Mouse (Mus musculus) midbrain, embryonic 13.5 days (tissue): ENCODE measurements around the gene Hoxc8. TPM values are rescaled to one million over a fixed set of nuclear protein-coding genes. Genes with fewer than 3 reads are reported as not detected.

Experiments used
- ATAC-seq: fragments of 200-750 bp; cut with Nextera tagmentation; 2 replicates; pipeline ENCODE4 v1.8.0; 2017; ENCODE audit warnings: mild to moderate bottlenecking, moderate TSS enrichment, moderate library complexity
- H3K27ac ChIP-seq: fragments of 300-500 bp; sonication (generic); 2 replicates; pipeline ENCODE4 v1.5.1; 2015; ENCODE audit warnings: inconsistent platforms, mild to moderate bottlenecking, moderate library complexity
- H3K27me3 ChIP-seq: fragments of 300-500 bp; sonication (generic); 2 replicates; pipeline ENCODE4 v1.6.1; 2015; ENCODE audit warnings: mild to moderate bottlenecking, inconsistent platforms
- H3K36me3 ChIP-seq: fragments of 300-500 bp; sonication (generic); 2 replicates; pipeline ENCODE4 v1.6.1; 2015; ENCODE audit warnings: mild to moderate bottlenecking, inconsistent platforms
- H3K4me1 ChIP-seq: fragments of 300-500 bp; sonication (generic); replicated peaks from 2 replicates; pipeline ENCODE4 v1.6.1; 2015; ENCODE audit warnings: inconsistent platforms
- H3K4me2 ChIP-seq: fragments of 300-500 bp; sonication (generic); replicated peaks from 2 replicates; pipeline ENCODE4 v1.6.1; 2015; ENCODE audit warnings: moderate library complexity, mild to moderate bottlenecking, inconsistent platforms
- H3K4me3 ChIP-seq: fragments of 300-500 bp; sonication (generic); replicated peaks from 2 replicates; pipeline ENCODE4 v1.5.1; 2015; ENCODE audit warnings: mild to moderate bottlenecking, inconsistent platforms
- H3K9ac ChIP-seq: fragments of 300-500 bp; sonication (generic); replicated peaks from 2 replicates; pipeline ENCODE4 v1.6.1; 2015; ENCODE audit warnings: mild to moderate bottlenecking, inconsistent platforms
- H3K9me3 ChIP-seq: fragments of 300-500 bp; sonication (generic); 2 replicates; pipeline ENCODE4 v1.6.1; 2016; ENCODE audit warnings: mild to moderate bottlenecking, inconsistent platforms
- WGBS: fragments of 180-500 bp; shearing (Covaris S2); methylation state at CpG from one replicate; pipeline ENCODE4 v1.1.7; 2015; 5-methylcytosine and 5-hydroxymethylcytosine counted together
- polyA plus RNA-seq: library from polyadenylated mRNA; unstranded; fragments of >200 nt; fragmentation: Nextera tagmentation; extraction: Ambion mirVana; gene quantifications from 2 replicates; pipeline ENCODE4 v1.2.1, GENCODE M21; 2015

Hoxc8 gene
- polyA plus RNA-seq, 1 experiment from 2014 or later, result not detected

GRCm38 (mm10) chr15:102955833-102956640 lies 34.4 kb upstream of the Hoxc8 start:
- Histone ChIP-seq H3K4me3 (no peak overlapping the region), H3K4me1 (no peaks in the 10 kb centered on the region), H3K27ac (no peak overlapping the region), H3K9me3 (no peaks in the 10 kb centered on the region), H3K27me3 (peaks cover 99% of the 10 kb centered on the region), H3K4me2 (no peak overlapping the region), H3K9ac (no peak overlapping the region), H3K36me3 (no peaks in the 10 kb centered on the region)
- no peak for ATAC-seq
- 1% methylated on average over 40 of the region's 40 CpGs for WGBS

- Histone ChIP-seq H3K4me3 (no peak overlapping the region), H3K9me3 (no peaks in the 10 kb centered on the region), H3K27ac (no peak overlapping the region), H3K4me2 (no peak overlapping the region), H3K27me3 (peaks cover 99% of the 10 kb centered on the region), H3K9ac (no peak overlapping the region), H3K4me1 (no peaks in the 10 kb centered on the region), H3K36me3 (no peaks in the 10 kb centered on the region)
- 1% methylated on average over 12 of the region's 12 CpGs for WGBS
- no peak for ATAC-seq
Observed at GRCm38 (mm10) chr15:102956906-102957305, 33.5 kb upstream of the Hoxc8 start.

GRCm38 (mm10) chr15:102959663-102960191 lies 30.7 kb upstream of the Hoxc8 start:
- peaks cover 98% of the 10 kb centered on the region for H3K27me3 ChIP-seq
- 0% methylated on average over 13 of the region's 13 CpGs for WGBS
- no peak overlapping the region for H3K9ac ChIP-seq
- no peaks in the 10 kb centered on the region for H3K4me1 ChIP-seq
- no peaks in the 10 kb centered on the region for H3K36me3 ChIP-seq
- H3K4me2 ChIP-seq, result no peak overlapping the region
- ATAC-seq, result no peak
- H3K4me3 ChIP-seq, result no peak overlapping the region
- H3K27ac ChIP-seq, result no peak overlapping the region
- H3K9me3 ChIP-seq, result no peaks in the 10 kb centered on the region

GRCm38 (mm10) chr15:102961728-102962127 lies 28.7 kb upstream of the Hoxc8 start:
- H3K4me2 ChIP-seq, result no peak overlapping the region
- no peaks in the 10 kb centered on the region for H3K36me3 ChIP-seq
- H3K27ac ChIP-seq, result no peak overlapping the region
- H3K9ac ChIP-seq, result no peak overlapping the region
- peaks cover 98% of the 10 kb centered on the region for H3K27me3 ChIP-seq
- ATAC-seq, result no peak
- no peak overlapping the region for H3K4me3 ChIP-seq
- H3K9me3 ChIP-seq, result no peaks in the 10 kb centered on the region
- H3K4me1 ChIP-seq, result peaks cover 5% of the 10 kb centered on the region
- 4% methylated on average over 6 of the region's 6 CpGs for whole genome bisulfite sequencing

- WGBS, result 4% methylated on average over 13 of the region's 13 CpGs
- H3K27me3 ChIP-seq, result peaks cover 98% of the 10 kb centered on the region
- H3K4me2 ChIP-seq, result no peak overlapping the region
- H3K36me3 ChIP-seq, result no peaks in the 10 kb centered on the region
- no peak overlapping the region for H3K4me3 ChIP-seq
- ATAC-seq, result no peak
- H3K9me3 ChIP-seq, result no peaks in the 10 kb centered on the region
- peaks cover 5% of the 10 kb centered on the region for H3K4me1 ChIP-seq
- H3K27ac ChIP-seq, result no peak overlapping the region
- H3K9ac ChIP-seq, result no peak overlapping the region
Observed at GRCm38 (mm10) chr15:102962492-102962891, 27.9 kb upstream of the Hoxc8 start.

- 4% methylated on average over 8 of the region's 8 CpGs for WGBS
- H3K27ac ChIP-seq, result no peak overlapping the region
- H3K27me3 ChIP-seq, result peaks cover 97% of the 10 kb centered on the region
- H3K36me3 ChIP-seq, result no peaks in the 10 kb centered on the region
- no peak for ATAC-seq
- no peak overlapping the region for H3K4me3 ChIP-seq
- peaks cover 5% of the 10 kb centered on the region for H3K4me1 ChIP-seq
- H3K4me2 ChIP-seq, result no peak overlapping the region
- H3K9ac ChIP-seq, result no peak overlapping the region
- H3K9me3 ChIP-seq, result no peaks in the 10 kb centered on the region
Observed at GRCm38 (mm10) chr15:102963259-102963658, 27.1 kb upstream of the Hoxc8 start.

- Histone ChIP-seq H3K9ac (no peak overlapping the region), H3K27ac (no peak overlapping the region), H3K4me2 (no peak overlapping the region), H3K36me3 (no peaks in the 10 kb centered on the region), H3K4me1 (peaks cover 5% of the 10 kb centered on the region), H3K9me3 (no peaks in the 10 kb centered on the region), H3K4me3 (no peak overlapping the region), H3K27me3 (peaks cover 97% of the 10 kb centered on the region)
- 2% methylated on average over 28 of the region's 28 CpGs for WGBS
- no peak for ATAC-seq
Observed at GRCm38 (mm10) chr15:102963671-102964640, 26.5 kb upstream of the Hoxc8 start.

GRCm38 (mm10) chr15:102965003-102965891 lies 25.2 kb upstream of the Hoxc8 start:
- Histone ChIP-seq H3K4me1 (peaks cover 5% of the 10 kb centered on the region), H3K36me3 (no peaks in the 10 kb centered on the region), H3K9me3 (no peaks in the 10 kb centered on the region), H3K27me3 (peaks cover 98% of the 10 kb centered on the region), H3K4me3 (no peak overlapping the region), H3K4me2 (no peak overlapping the region), H3K9ac (no peak overlapping the region), H3K27ac (no peak overlapping the region)
- 3% methylated on average over 26 of the region's 26 CpGs for WGBS
- ATAC-seq, result no peak

GRCm38 (mm10) chr15:102965892-102966775 lies 24.3 kb upstream of the Hoxc8 start:
- Histone ChIP-seq H3K36me3 (no peaks in the 10 kb centered on the region), H3K9ac (no peak overlapping the region), H3K4me2 (peak overlapping the region; percentile 25; the same call in 1 of the 2 replicates), H3K27ac (no peak overlapping the region), H3K9me3 (no peaks in the 10 kb centered on the region), H3K4me3 (no peak overlapping the region), H3K4me1 (peaks cover 5% of the 10 kb centered on the region), H3K27me3 (peaks cover 98% of the 10 kb centered on the region)
- ATAC-seq, result 0 out of 2 replicates have a peak, but pooled peaks have one; percentile 20
- 2% methylated on average over 30 of the region's 30 CpGs for WGBS

GRCm38 (mm10) chr15:102966776-102967311 lies 23.6 kb upstream of the Hoxc8 start, which contains the start of gene Hoxc10:
Gene Hoxc10, plus strand, starts transcription at chr15:102966796.
- 2% methylated on average over 24 of the region's 27 CpGs for WGBS
- Histone ChIP-seq H3K4me1 (peaks cover 5% of the 10 kb centered on the region), H3K27ac (no peak within 1 kb of the TSS), H3K36me3 (no peaks in the 10 kb centered on the region), H3K27me3 (peaks cover 98% of the 10 kb centered on the region), H3K9me3 (no peaks in the 10 kb centered on the region), H3K4me2 (peak within 1 kb of the TSS; percentile 25; the same call in 1 of the 2 replicates), H3K9ac (no peak within 1 kb of the TSS), H3K4me3 (no peak within 1 kb of the TSS)
- 0 out of 2 replicates have a peak, but pooled peaks have one; percentile 43 for ATAC-seq
